Mouse (Mus musculus) mature B cell (primary cell): ENCODE results near the gene Bmp7.

ENCODE experiments used
- in situ Hi-C: fragments of 300-500 bp; cut with MboI; formaldehyde crosslinking; loops from 2 replicates; pipeline ENCODE4 v1.14.3; 2019

Bmp7 gene

GRCm38 (mm10) chr2:172909463-172909862 is 30.7 kb downstream of the Bmp7 start:
- in situ Hi-C loops = no loop called here

GRCm38 (mm10) chr2:172906146-172906545 is 34.0 kb downstream of the Bmp7 start:
- in situ Hi-C loops = no loop called here

DNA sequence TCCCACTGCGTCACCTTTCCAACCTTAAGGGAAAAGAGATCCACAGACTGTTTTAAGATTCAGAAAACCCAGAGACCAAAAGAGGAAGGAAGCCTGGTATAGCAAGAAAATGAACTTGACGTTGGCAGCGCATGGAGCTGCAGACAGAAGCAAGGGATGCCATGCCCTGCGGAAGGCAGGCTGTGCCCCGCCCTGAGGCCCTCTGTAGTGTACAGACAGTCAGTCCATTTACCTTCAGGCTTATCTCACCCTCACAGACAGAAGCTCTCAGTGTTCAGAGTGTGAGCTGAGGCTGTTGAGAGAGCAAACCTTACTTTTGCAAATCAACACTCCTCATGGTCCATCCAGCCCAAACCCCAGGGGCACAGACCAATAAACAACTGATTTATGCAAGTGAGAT is 35.1 kb downstream of the Bmp7 start:
- in situ Hi-C loops = no loop called here

DNA sequence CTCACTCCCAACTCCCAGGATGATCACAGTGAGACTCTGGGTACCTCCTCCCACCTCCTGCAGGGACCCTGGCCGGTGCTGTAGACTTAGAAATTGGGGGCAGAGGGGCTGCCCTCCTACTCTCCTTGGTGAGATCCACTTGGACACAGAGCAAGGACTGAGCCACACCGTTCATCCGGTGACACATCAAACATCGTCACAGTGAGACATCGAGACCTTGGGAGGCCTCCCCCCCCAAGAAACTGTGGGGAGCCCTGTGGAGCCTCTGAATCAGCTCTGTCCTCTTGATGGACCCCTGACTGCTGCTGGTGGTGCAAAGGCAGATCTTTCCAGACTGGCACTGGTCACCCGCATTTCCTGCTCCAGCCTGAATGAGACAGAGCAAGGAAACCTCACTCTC is 35.5 kb downstream of the Bmp7 start:
- in situ Hi-C loops = no loop called here

GRCm38 (mm10) chr2:172903523-172903922 is 36.6 kb downstream of the Bmp7 start:
- in situ Hi-C loops = no loop called here

DNA sequence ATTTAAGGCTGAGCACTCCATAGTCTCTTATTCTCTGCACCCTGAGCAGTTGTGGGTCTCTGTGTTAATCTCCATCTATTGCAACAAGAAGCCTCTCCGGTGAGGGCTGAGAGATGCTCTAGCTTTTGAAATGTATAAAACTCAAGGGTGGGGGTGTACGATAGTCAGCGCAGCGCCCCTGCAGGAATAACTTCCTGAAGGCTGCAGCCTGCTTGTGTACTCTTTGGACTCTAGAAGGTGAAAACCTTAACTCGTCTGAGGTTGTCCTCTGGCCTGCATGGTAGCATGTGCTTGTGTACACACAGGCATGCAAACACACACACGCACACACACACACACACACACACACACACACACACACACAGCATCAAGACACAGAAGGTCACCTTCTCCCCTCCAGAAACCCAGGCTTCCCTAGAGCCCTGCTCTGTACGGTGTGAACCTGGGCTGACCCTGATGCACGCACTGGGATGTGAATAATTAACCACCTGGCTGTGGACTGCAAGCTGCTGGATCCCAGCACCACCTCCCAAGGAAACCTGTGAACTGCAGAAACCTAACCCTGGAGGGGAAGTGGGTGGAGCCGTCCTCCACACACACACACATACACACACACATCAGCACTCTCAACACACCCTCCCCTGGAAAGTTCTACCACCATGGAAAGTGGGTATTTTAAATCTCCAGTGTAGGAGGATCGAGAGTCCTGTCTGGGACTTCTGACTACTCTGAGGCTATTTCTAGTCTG is 39.0 kb downstream of the Bmp7 start:
- in situ Hi-C loops = no loop called here

DNA sequence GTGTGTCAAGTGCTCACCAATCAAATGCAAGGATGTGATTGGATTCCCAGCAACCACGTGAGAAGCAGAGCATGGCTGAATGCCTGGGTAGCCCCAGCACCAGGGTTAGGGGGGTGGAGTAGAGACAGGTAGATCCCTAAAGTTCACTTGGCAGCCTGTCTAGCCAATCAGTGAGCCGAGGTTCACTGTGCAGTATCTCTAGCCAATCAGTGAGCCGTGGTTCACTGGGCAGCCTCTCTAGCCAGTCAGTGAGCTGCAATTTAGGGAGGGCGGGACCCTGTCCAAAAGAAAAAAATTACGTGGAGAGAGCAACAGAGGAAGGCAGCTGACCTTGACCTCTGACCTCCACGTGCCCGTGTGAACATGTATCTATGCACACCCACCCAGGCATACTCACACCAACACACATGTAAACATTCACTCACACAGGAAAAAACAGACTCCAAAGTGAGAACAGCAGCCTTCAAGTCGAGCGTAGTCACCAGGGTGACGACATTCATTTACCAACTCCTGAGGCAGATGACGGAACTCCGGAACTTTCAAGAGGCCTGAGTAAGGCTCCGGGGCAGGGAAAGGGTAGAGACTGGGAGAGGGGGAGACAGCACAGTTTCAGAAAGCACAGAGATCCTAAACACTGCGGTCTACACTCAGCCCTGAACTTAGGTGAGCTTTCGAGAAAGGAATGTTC is 50.2 kb downstream of the Bmp7 start:
- in situ Hi-C loops = no loop called here

- in situ Hi-C loops = no loop called here
Measured at GRCm38 (mm10) chr2:172889222-172889621, 50.9 kb downstream of the Bmp7 start.

DNA sequence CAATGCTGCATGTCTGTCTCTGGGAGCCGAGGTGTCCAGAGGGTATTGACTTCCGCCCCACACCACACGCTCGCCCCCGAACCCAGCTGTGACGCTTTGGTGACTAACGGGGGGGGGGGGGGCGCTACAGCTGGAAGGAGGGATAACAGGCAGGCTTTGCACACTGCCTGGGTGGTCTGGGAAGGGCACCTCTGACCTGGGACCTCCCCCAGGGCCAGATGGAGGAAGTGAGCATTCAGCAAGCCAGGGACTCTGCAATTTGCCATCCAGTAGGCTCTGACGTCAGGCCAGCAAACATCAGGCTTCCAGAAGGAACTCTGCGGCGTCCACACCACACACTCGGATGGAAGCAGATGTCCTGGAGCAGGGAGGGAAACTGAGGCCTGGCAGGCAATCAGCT is 52.0 kb downstream of the Bmp7 start:
- in situ Hi-C loops = no loop called here

- in situ Hi-C loops = no loop called here
Measured at GRCm38 (mm10) chr2:172885861-172886260, 54.3 kb downstream of the Bmp7 start.

GRCm38 (mm10) chr2:172884584-172884983 is 55.5 kb downstream of the Bmp7 start:
- in situ Hi-C loops = no loop called here

GRCm38 (mm10) chr2:172875201-172875600 is 64.9 kb downstream of the Bmp7 start:
- in situ Hi-C loops = no loop called here

DNA sequence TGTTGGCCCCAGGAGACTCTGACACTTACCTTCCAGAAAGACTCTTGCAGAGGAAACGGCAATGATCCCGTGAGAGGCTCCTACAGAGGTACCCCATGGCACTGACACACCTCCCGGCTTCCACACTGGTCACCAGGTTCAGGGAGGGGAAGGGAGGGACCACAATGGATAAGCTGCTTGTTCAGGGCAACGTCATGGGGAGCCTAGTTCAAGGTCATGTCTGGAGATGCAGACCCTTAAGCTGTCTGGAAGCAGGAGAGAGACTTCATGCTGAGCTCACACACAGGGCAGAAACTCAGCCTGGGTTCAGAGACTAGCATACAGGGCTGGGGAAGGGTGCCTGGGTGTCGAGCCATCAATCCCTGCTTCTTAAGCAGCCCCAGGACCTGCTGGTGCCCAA is 73.8 kb downstream of the Bmp7 start:
- in situ Hi-C loops = no loop called here

GRCm38 (mm10) chr2:172865165-172865564 is 75.0 kb downstream of the Bmp7 start:
- in situ Hi-C loops = no loop called here

- in situ Hi-C loops = no loop called here
Measured at GRCm38 (mm10) chr2:172864566-172864965, 75.6 kb downstream of the Bmp7 start.

GRCm38 (mm10) chr2:172863469-172863856 is 76.7 kb downstream of the Bmp7 start:
- in situ Hi-C loops = no loop called here

DNA sequence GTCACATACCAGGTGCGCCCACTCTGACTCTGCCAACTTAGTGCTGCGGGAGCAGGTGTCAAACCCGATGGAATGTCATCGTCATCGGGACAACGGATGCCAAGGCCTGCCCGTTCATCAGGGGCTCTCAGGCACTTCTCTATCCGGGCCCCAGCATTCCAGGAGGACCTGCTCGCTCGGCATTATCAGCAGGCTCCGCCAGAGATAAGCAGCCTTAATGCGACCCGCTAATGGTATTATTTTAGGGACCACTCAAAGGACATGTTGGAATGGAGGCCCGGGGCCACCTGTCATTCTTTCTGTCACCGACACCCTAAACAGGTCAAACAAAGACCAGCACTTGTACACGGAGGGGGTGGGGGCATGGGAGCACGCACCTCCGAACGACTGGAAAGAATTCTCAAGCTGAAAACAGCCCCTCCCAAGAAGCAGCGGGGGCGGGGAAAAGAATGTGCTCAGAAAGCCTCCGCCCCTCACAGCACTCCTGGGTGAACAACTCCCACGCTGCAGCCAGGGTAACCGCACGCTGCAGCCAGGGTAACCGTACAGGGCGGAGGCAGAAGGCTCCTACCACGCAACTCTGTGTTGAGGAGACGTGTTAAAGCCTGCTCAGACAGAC is 77.2 kb downstream of the Bmp7 start:
- in situ Hi-C loops = no loop called here

DNA sequence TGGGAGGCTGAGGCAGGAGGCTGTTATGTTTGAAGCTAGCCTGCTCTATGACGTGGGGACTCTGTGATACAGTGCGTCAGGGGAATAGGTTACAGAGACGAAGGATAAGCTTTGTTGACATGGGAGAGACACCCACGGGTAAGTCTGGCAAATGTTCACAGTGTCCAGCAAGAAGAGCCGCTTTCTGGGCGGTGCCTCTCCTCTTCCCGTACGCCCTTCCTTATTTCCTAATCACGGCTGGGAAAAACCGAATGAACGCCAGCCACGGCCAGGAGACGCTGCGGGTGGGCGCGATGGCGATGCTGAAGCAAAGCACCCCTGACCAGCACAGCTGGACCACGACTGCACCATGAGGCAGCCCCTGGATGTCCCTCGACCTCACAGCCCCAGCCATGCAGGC is 77.7 kb downstream of the Bmp7 start:
- in situ Hi-C loops = no loop called here

DNA sequence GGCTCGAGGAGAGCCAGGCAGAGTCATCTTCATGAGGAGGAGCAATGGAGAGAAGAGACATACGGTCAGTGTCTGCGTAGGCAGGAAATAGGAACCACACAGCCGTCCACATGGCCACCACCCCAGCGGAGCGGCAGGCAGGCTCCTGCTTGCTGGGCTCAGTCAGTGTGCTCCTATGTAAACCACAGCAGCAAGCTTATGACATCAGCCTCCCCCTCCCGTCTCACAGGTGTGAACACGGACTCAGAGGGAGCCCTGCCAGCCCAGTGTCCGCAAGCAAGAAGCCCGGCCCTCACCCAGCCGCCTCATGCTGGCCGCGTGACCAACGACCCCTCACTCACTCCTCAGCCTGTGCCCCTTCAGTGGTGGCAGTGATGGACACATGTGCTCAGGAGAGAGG is 78.5 kb downstream of the Bmp7 start:
- in situ Hi-C loops = no loop called here

- in situ Hi-C loops = no loop called here
Measured at GRCm38 (mm10) chr2:172860593-172860992, 79.5 kb downstream of the Bmp7 start.

GRCm38 (mm10) chr2:172860104-172860503 is 80.0 kb downstream of the Bmp7 start:
- in situ Hi-C loops = no loop called here

DNA sequence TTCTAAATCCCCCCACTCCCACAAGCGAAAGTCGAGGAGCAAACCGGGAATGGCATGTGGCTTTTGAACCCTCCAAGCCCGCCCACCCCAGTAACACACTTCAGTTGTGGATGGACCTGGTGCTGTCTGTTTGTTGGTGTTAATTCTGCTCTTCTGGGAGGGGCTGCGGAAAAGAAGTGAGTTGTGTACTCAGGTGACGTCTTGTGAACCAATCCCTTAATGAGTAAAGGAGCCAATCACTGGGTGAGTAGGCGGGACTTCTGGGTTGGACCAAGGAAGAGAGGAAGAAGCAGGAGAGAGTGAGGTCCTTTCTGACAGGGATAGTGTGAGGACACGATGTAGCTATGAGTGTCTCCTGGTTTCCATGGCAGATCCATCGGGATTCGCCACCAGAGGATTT is 83.1 kb downstream of the Bmp7 start:
- in situ Hi-C loops = no loop called here

- in situ Hi-C loops = no loop called here
Measured at GRCm38 (mm10) chr2:172856549-172856948, 83.6 kb downstream of the Bmp7 start.
